Mouse (Mus musculus) brain, embryonic 14.5 days (tissue): ENCODE data around the gene Stbd1.

Experiments used
- CTCF ChIP-seq: fragments of 200-500 bp; IDR thresholded peaks from 2 replicates; pipeline ENCODE4 v1.5.1; 2012; ENCODE audit warnings: inconsistent platforms, mild to moderate bottlenecking, moderate library complexity, borderline replicate concordance; ENCODE audit not compliant: insufficient read depth, insufficient read length; ENCODE audit errors: extremely low read depth
- POLR2A ChIP-seq: fragments of 200-500 bp; IDR thresholded peaks from 2 replicates; pipeline ENCODE4 v1.6.1; 2012; ENCODE audit warnings: mild to moderate bottlenecking, inconsistent platforms, borderline replicate concordance; ENCODE audit not compliant: poor library complexity, insufficient read depth, insufficient read length, severe bottlenecking; ENCODE audit errors: extremely low read depth

- no peak for TF ChIP-seq POLR2A
- TF ChIP-seq CTCF: no peak
Observed at GRCm38 (mm10) chr5:92562002-92562401, 40.8 kb upstream of the Stbd1 start.
